Mouse (Mus musculus): ENCODE results near the gene Cdk5rap2.

The Cdk5rap2 gene

GRCm38 (mm10) chr4:70260419-70260807 is 149.8 kb downstream of the Cdk5rap2 start:
- DNase-seq (ENCODE audit: low spot score), result no peak

GRCm38 (mm10) chr4:70259726-70260418 is 150.4 kb downstream of the Cdk5rap2 start:
- DNase-seq (ENCODE audit: low spot score), result peak; percentile 58

GRCm38 (mm10) chr4:70258826-70259225 is 151.4 kb downstream of the Cdk5rap2 start:
- DNase-seq (ENCODE audit: low spot score), result no peak

- DNase-seq (ENCODE audit: low spot score), result peak; percentile 81
Measured at GRCm38 (mm10) chr4:70258205-70258604, 152.0 kb downstream of the Cdk5rap2 start.

- no peak for DNase-seq (ENCODE audit: low spot score)
Measured at GRCm38 (mm10) chr4:70251782-70252181, 158.5 kb downstream of the Cdk5rap2 start.

GRCm38 (mm10) chr4:70245706-70246105 is 164.5 kb downstream of the Cdk5rap2 start:
- no peak for DNase-seq (ENCODE audit: low spot score)

GRCm38 (mm10) chr4:70243561-70244120 is 166.6 kb downstream of the Cdk5rap2 start:
- no peak for DNase-seq (ENCODE audit: low spot score)

GRCm38 (mm10) chr4:70239731-70240130 is 170.5 kb downstream of the Cdk5rap2 start:
- no peak for DNase-seq (ENCODE audit: low spot score)

- DNase-seq (ENCODE audit: low spot score), result no peak
Measured at GRCm38 (mm10) chr4:70238862-70239261, 171.4 kb downstream of the Cdk5rap2 start.

- no peak for DNase-seq (ENCODE audit: low spot score)
Measured at GRCm38 (mm10) chr4:70232383-70232782, 177.9 kb downstream of the Cdk5rap2 start.

- peak; percentile 35 for DNase-seq (ENCODE audit: low spot score)
Measured at GRCm38 (mm10) chr4:70229874-70230273, 180.4 kb downstream of the Cdk5rap2 start.

GRCm38 (mm10) chr4:70228350-70228749 is 181.9 kb downstream of the Cdk5rap2 start:
- no peak for DNase-seq (ENCODE audit: low spot score)

GRCm38 (mm10) chr4:70227667-70228066 is 182.6 kb downstream of the Cdk5rap2 start:
- DNase-seq (ENCODE audit: low spot score), result no peak

- DNase-seq (ENCODE audit: low spot score), result no peak
Measured at GRCm38 (mm10) chr4:70224503-70224902, 185.7 kb downstream of the Cdk5rap2 start.

- DNase-seq (ENCODE audit: low spot score), result no peak
Measured at GRCm38 (mm10) chr4:70221878-70222277, 188.4 kb downstream of the Cdk5rap2 start.

- no peak for DNase-seq (ENCODE audit: low spot score)
Measured at GRCm38 (mm10) chr4:70221370-70221769, 188.9 kb downstream of the Cdk5rap2 start.

GRCm38 (mm10) chr4:70220277-70221180 is 189.7 kb downstream of the Cdk5rap2 start:
- DNase-seq (ENCODE audit: low spot score), result peak; percentile 43

GRCm38 (mm10) chr4:70219776-70220175 is 190.5 kb downstream of the Cdk5rap2 start:
- peak; percentile 32 for DNase-seq (ENCODE audit: low spot score)

- DNase-seq (ENCODE audit: low spot score), result peak; percentile 21
Measured at GRCm38 (mm10) chr4:70185971-70186370, 224.3 kb downstream of the Cdk5rap2 start.
